ENCODE assay signal across 8 mouse cellular contexts in genomic region chr6:141372697-141373096, GRCm38 (mm10).
DNase-seq lines count a peak whose midpoint lies in the region; ATAC-seq lines count a peak whose summit lies in the region.
"Had no signal": no experiment of that assay in that cellular context is flagged by ENCODE, and none has a peak within 500 bp of the region (broad histone marks: within the 10 kb centered on the region; RNA-seq: fewer than 3 reads in every experiment).

No protein-coding gene starts in this region.

- ATAC-seq in hindbrain, embryonic 11.5 days (ENCODE audit: low FRiP score) = no peak
- no peak for ATAC-seq in hindbrain, embryonic 14.5 days (ENCODE audit: low FRiP score)
- ATAC-seq in common myeloid progenitor, adult 5-6 weeks (replicated peaks; ENCODE audit: low read depth, poor library complexity, severe bottlenecking) = peak; percentile 71
- ATAC-seq in megakaryocyte-erythroid progenitor cell, adult 5-6 weeks (replicated peaks; ENCODE audit: low FRiP score, low TSS enrichment, poor library complexity, severe bottlenecking) = peak; percentile 79

- no peak overlapping the region for H3K4me3 ChIP-seq in hindbrain, embryonic 11.5 days (ENCODE audit: low read depth, low read length)
- no peak overlapping the region for H3K4me3 ChIP-seq in hindbrain, embryonic 14.5 days (replicated peaks; ENCODE audit: low read length)

- no peaks in the 10 kb centered on the region for H3K27me3 ChIP-seq in hindbrain, embryonic 11.5 days (ENCODE audit: control insufficient read depth, insufficient read depth, low read length)
- no peaks in the 10 kb centered on the region for H3K27me3 ChIP-seq in hindbrain, embryonic 14.5 days (ENCODE audit: control insufficient read depth, insufficient read depth, low read length)

- no peaks in the 10 kb centered on the region for H3K4me1 ChIP-seq in hindbrain, embryonic 11.5 days (replicated peaks; ENCODE audit: control insufficient read depth, insufficient read depth, low read length)
- H3K4me1 ChIP-seq in hindbrain, embryonic 14.5 days (replicated peaks; ENCODE audit: control insufficient read depth, insufficient read depth, low read length) = no peaks in the 10 kb centered on the region

- DNase-seq in hindbrain, embryonic 11.5 days (ENCODE audit: low spot score) = peak; percentile 29
- DNase-seq in hindbrain, embryonic 14.5 days (ENCODE audit: low spot score) = no peak
- DNase-seq in right cerebral cortex, postnatal 14 days = peak; percentile 15
- DNase-seq in right cerebral cortex, adult 18-20 months = no peak
- no peak for DNase-seq in frontal cortex, postnatal 10 days (ENCODE audit: low spot score in 2 of 2)
- DNase-seq: thymus, adult 2 months had no signal

- WGBS in hindbrain, embryonic 11.5 days = 59% methylated on average over 2 of the region's 2 CpGs
- WGBS in hindbrain, embryonic 14.5 days = 64% methylated on average over 2 of the region's 2 CpGs

- H3K9me3 ChIP-seq in hindbrain, embryonic 11.5 days (ENCODE audit: control insufficient read depth, low read length) = no peaks in the 10 kb centered on the region
- no peaks in the 10 kb centered on the region for H3K9me3 ChIP-seq in hindbrain, embryonic 14.5 days (ENCODE audit: control insufficient read depth, low read length)

- no peaks in the 10 kb centered on the region for H3K36me3 ChIP-seq in hindbrain, embryonic 11.5 days (ENCODE audit: control insufficient read depth, insufficient read depth, low read length)
- H3K36me3 ChIP-seq in hindbrain, embryonic 14.5 days (replicated peaks; ENCODE audit: control insufficient read depth, insufficient read depth) = no peaks in the 10 kb centered on the region

- H3K9ac ChIP-seq in hindbrain, embryonic 11.5 days (ENCODE audit: low read depth, low read length) = no peak overlapping the region
- no peak overlapping the region for H3K9ac ChIP-seq in hindbrain, embryonic 14.5 days

- H3K27ac ChIP-seq in hindbrain, embryonic 11.5 days (ENCODE audit: low read depth, low read length) = no peak overlapping the region
- no peak overlapping the region for H3K27ac ChIP-seq in hindbrain, embryonic 14.5 days

- no peak overlapping the region for H3K4me2 ChIP-seq in hindbrain, embryonic 11.5 days (replicated peaks; ENCODE audit: low read depth, low read length)
- no peak overlapping the region for H3K4me2 ChIP-seq in hindbrain, embryonic 14.5 days (replicated peaks)

Comparison
In these comparisons a context has a peak if more than half of its experiments do, and no peak if none do; other contexts are left out.
1. DNase-seq: peak in hindbrain, embryonic 11.5 days (single experiment) and right cerebral cortex, postnatal 14 days (single experiment); none in hindbrain, embryonic 14.5 days (single experiment), right cerebral cortex, adult 18-20 months (single experiment) and frontal cortex, postnatal 10 days (0 of 2).
2. ATAC-seq: peak in common myeloid progenitor, adult 5-6 weeks (single experiment) and megakaryocyte-erythroid progenitor cell, adult 5-6 weeks (single experiment); none in hindbrain, embryonic 11.5 days (single experiment) and hindbrain, embryonic 14.5 days (single experiment).